18 mouse cellular contexts compared by ENCODE assay signal in the genomic region with DNA sequence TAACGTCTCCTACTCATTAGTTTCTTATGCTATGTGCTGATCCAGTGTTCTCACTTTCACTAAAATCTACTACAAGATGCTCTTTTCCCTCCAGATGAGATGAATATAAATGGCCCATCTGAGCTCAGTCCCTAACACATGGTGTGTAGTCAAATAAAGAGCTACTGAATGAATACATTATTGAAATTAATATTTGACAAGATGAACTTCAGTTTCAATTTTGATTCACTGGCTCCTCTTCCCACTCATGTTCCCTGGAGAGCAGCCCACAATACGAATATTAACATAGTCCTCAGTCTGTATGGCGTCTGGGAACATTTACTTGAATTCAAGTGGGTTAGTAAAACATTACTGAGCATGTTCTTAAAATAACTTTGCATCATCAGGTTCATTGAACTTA.
"Had no signal": no experiment of that assay in that cellular context is flagged by ENCODE, and none has a peak within 500 bp of the region (broad histone marks: within the 10 kb centered on the region; RNA-seq: fewer than 3 reads in every experiment).

No protein-coding gene starts in this region.

- H3K4me3 ChIP-seq: midbrain, embryonic 10.5 days; midbrain, embryonic 12.5 days; myocyte; neural tube, embryonic 13.5 days; neural tube, embryonic 15.5 days had no signal

- H3K27ac ChIP-seq: midbrain, embryonic 10.5 days; midbrain, embryonic 12.5 days; neural tube, embryonic 13.5 days; neural tube, embryonic 15.5 days had no signal

- DNase-seq: lung, adult 18-20 months; lung, embryonic 14.5 days; lung, postnatal 10 days; lung, postnatal 4 days; midbrain, embryonic 14.5 days; retina, postnatal 1 day; right cerebral cortex, adult 18-20 months; right cerebral cortex, postnatal 25 days; right cerebral cortex, postnatal 4 days; spleen, adult 18-20 months; thymus, adult 18-20 months; thymus, postnatal 14 days; thymus, postnatal 36 days had no signal
